Mouse (Mus musculus): Measurements from ENCODE around the gene Peak1. TPM values are rescaled to one million over a fixed set of nuclear protein-coding genes. Genes with fewer than 3 reads are reported as not detected.

The Peak1 gene
- polyA plus RNA-seq, 1 experiment from 2014 or later = 7.3 TPM

DNA sequence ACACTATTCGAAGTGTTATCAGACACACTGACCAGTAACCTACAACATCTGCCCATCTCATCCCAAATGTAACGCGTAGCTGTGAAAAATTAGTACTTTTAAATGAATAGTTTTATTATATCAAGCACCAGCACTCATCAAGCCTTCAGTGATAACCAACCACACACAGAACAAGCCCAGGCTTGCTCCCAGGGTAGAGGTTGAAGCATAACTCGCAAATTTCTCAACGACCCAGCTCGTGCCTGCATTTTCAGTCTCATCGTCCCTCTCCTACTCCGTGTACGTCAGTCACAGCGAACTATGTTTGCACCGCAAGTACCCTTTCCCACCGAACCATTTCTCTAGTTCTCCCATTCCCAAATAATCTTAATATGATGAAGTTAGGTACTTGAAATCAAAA lies 83.5 kb downstream of the Peak1 start:
- no peak overlapping the region for H3K4me3 ChIP-seq
- H3K27ac ChIP-seq (replicated peaks) = no peak overlapping the region
- DNase-seq (ENCODE audit: low spot score) = no peak
- H3K36me3 ChIP-seq (replicated peaks) = no peaks in the 10 kb centered on the region
- no peaks in the 10 kb centered on the region for H3K4me1 ChIP-seq
- no peaks in the 10 kb centered on the region for H3K27me3 ChIP-seq (replicated peaks; ENCODE audit: low read depth, poor library complexity, severe bottlenecking)
- 94% methylated on average over 12 of the region's 12 CpGs for WGBS
- H3K9me3 ChIP-seq = no peaks in the 10 kb centered on the region

DNA sequence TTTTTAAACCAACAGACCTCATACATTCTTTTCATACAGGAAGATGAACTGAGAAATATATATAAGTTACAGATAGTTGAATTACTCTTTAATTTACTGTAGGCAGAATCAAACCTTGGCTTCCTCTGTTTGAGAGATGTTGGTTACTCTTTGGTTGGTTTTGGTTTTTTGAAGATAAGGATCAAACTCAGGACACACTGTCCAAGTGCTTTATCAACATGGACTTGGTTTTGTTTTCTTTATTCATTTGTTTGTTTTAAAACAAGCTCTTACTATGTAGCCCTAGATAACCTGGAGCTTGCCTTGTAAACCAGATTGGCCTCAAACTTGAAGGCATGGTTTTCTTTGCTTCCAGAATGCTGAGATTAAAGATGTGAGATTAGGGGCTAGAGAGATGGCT lies 85.1 kb downstream of the Peak1 start:
- DNase-seq (ENCODE audit: low spot score) = no peak
- no peaks in the 10 kb centered on the region for H3K9me3 ChIP-seq
- H3K4me1 ChIP-seq = no peaks in the 10 kb centered on the region
- H3K36me3 ChIP-seq (replicated peaks) = no peaks in the 10 kb centered on the region
- H3K4me3 ChIP-seq = no peak overlapping the region
- no peaks in the 10 kb centered on the region for H3K27me3 ChIP-seq (replicated peaks; ENCODE audit: low read depth, poor library complexity, severe bottlenecking)
- H3K27ac ChIP-seq (replicated peaks) = no peak overlapping the region

DNA sequence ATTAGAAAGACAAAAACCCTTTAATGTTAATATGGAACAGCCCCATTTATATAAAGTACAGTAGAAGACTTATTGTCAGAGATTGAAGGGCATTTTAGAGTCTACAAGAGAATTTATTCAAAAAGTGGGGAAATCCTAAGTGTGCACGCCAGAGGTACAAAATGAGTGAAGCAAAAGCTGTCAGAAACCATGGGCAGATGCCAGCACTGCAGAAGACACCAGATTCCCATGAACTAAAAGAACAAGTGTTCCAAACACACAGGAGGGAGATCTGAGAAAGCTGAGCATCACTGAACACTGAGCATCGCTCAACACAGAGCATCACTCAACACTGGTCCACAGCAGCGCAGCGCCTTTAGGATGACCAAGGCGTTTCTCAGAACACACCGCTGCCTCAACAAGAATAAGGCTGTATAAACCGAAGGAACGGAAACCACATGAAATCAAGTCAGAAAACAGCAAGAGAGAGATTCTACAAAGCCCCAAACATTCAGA lies 91.3 kb downstream of the Peak1 start:
- Histone ChIP-seq H3K4me3 (no peak overlapping the region), H3K27me3 (replicated peaks; ENCODE audit: low read depth, poor library complexity, severe bottlenecking) (no peaks in the 10 kb centered on the region), H3K4me1 (peaks cover 11% of the 10 kb centered on the region), H3K27ac (replicated peaks) (no peak overlapping the region), H3K9me3 (no peaks in the 10 kb centered on the region), H3K36me3 (replicated peaks) (no peaks in the 10 kb centered on the region)
- WGBS = 95% methylated on average over 8 of the region's 8 CpGs
- DNase-seq (ENCODE audit: low spot score) = no peak

DNA sequence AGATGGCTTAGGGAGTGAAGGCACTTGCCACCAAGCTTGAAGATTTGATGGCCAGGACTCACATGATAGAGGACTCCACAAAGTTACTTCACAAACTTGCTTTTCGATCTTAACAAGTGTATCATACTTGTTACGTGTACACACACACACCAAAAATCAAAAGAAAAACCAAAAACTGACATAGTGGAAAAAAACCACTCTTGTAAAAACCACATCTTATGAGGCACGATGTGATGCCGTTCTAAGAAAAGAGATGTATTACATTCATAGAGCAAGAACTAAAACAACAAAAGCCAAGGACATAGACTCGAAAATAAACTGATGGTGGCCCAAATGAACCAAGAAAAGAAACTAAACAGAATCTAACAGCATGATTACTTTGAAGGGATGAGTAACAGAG lies 92.1 kb downstream of the Peak1 start:
- H3K4me3 ChIP-seq = no peak overlapping the region
- no peak overlapping the region for H3K27ac ChIP-seq (replicated peaks)
- no peak for DNase-seq (ENCODE audit: low spot score)
- H3K27me3 ChIP-seq (replicated peaks; ENCODE audit: low read depth, poor library complexity, severe bottlenecking) = no peaks in the 10 kb centered on the region
- no peaks in the 10 kb centered on the region for H3K36me3 ChIP-seq (replicated peaks)
- 90% methylated on average over 5 of the region's 5 CpGs for WGBS
- peaks cover 11% of the 10 kb centered on the region for H3K4me1 ChIP-seq
- H3K9me3 ChIP-seq = no peaks in the 10 kb centered on the region

DNA sequence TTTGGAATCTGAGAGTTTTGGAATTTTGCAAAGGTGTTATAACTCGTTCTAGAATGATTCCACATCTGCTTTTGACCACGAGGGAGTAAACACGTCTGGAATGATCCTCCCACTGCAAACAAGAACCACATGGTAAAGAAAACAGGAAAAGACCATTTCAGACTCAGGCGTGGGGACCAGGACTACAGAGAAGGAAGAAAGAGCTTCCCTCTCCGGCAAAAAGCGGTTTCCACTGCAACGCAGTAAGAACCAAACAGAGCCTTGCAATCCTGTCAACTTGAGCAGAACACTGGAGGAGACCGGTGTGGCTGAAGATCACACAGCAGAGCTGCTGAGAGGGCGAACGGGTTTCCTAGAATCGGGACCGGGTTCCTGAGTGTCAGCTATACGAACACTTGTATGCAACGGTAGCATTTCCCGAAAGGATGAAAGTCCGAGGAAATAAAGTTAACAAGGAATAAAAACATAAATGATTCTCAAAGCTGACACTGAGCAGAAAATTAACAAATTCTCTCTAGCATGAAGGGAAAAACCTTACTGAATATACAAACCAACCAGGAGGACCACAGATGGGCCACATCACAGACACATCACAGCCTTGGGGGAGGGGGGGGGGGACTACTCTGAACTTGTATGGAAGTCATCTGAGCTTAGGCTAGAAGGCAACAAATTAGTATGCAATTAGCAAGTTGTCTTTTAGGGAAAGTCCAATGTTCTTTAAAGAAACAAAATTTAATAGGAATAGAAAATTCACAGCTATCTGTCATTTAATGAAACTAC lies 93.1 kb downstream of the Peak1 start:
- Histone ChIP-seq H3K36me3 (replicated peaks) (no peaks in the 10 kb centered on the region), H3K27me3 (replicated peaks; ENCODE audit: low read depth, poor library complexity, severe bottlenecking) (no peaks in the 10 kb centered on the region), H3K4me3 (peak overlapping the region; percentile 35; the same call in 1 of the 2 replicates), H3K4me1 (peaks cover 11% of the 10 kb centered on the region), H3K27ac (replicated peaks) (peak overlapping the region; percentile 67; the same call in 1 of the 2 replicates), H3K9me3 (no peaks in the 10 kb centered on the region)
- WGBS = 55% methylated on average over 16 of the region's 16 CpGs
- DNase-seq (ENCODE audit: low spot score) = peak; percentile 34

DNA sequence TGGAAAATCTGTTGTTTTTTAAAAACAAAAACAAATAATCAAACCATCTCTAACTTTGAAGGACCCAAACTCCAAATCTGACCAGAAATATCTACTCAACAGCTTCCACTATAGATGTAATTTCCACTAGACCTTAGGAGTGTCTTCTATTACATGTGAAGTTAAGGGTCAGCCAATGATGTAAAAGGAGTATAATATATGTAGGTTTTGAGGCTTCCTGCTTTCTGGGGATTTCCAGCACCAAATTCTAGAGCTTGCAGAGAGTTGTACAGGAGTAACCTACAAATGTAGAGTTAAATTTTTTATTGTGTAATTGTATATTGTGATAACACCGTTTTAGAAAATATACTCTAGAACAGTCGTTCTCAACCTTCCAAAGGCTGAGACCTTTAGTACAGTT lies 96.6 kb downstream of the Peak1 start:
- Histone ChIP-seq H3K4me3 (no peak overlapping the region), H3K36me3 (replicated peaks) (no peaks in the 10 kb centered on the region), H3K9me3 (peaks cover 3% of the 10 kb centered on the region), H3K27me3 (replicated peaks; ENCODE audit: low read depth, poor library complexity, severe bottlenecking) (no peaks in the 10 kb centered on the region), H3K4me1 (peaks cover 11% of the 10 kb centered on the region), H3K27ac (replicated peaks) (no peak overlapping the region)
- 90% methylated on average over 2 of the region's 2 CpGs for WGBS
- DNase-seq (ENCODE audit: low spot score) = no peak

DNA sequence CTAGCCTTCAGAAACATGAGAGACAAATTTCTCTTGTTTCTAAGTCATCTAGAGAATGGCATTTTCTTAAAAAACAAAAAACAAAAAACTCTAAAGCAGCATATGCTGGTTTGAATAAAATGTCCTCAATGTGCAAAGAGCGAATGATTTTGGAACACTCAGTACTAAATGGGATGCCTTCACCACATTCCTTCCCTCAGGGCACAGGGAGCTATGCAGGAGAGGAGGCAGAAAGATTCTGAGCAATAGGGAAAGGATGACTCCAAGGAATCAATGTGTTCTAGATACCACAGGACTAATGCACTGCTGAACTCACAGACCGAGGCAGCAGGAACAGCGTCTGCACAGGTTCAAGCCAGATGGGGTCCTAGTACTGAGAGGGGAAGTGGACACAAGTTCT lies 103.5 kb downstream of the Peak1 start:
- Histone ChIP-seq H3K4me3 (no peak overlapping the region), H3K36me3 (replicated peaks) (no peaks in the 10 kb centered on the region), H3K4me1 (no peaks in the 10 kb centered on the region), H3K9me3 (peaks cover 3% of the 10 kb centered on the region), H3K27me3 (replicated peaks; ENCODE audit: low read depth, poor library complexity, severe bottlenecking) (no peaks in the 10 kb centered on the region), H3K27ac (replicated peaks) (no peak overlapping the region)
- DNase-seq (ENCODE audit: low spot score) = no peak
- WGBS = 84% methylated on average over 3 of the region's 3 CpGs

DNA sequence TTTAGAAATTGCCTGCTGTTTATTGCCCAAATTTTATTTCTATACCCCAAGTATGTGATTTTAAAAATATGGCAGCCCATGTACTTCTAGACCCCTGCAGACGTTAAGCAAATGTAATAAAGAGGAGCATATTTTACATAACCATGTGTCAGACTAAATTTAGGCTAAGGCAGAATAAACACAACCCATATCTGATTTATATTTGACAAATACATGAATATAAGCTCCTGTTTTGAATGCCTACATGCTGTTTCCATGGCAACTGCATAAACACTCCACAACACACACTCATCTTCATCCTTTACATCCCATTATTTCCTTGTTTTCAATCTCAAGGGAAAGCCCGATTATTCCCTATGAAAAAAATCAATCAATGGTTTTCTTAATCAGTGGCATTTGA lies 108.8 kb downstream of the Peak1 start:
- no peak for DNase-seq (ENCODE audit: low spot score)
- H3K27me3 ChIP-seq (replicated peaks; ENCODE audit: low read depth, poor library complexity, severe bottlenecking) = no peaks in the 10 kb centered on the region
- no peaks in the 10 kb centered on the region for H3K4me1 ChIP-seq
- H3K9me3 ChIP-seq = no peaks in the 10 kb centered on the region
- H3K27ac ChIP-seq (replicated peaks) = no peak overlapping the region
- 80% methylated on average over 2 of the region's 2 CpGs for WGBS
- no peaks in the 10 kb centered on the region for H3K36me3 ChIP-seq (replicated peaks)
- H3K4me3 ChIP-seq = no peak overlapping the region

DNA sequence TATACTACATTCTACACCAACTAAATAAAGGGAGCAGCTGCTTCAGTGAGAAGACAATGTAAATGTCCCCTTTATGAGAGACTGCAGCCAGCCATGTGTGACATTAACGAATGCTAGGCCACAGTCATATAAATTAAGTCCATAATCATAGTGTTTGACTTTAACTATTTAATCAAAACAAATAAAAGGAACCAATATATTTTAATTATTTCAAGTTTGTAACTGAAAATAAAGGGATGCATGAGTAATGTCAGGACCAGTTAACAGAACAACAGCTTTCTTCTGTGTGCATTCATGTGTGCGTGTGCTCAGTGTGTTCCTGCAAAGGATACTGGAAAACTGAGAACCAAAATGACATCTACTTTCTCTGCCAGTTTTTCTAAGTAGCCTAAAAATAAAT lies 113.3 kb downstream of the Peak1 start:
- Histone ChIP-seq H3K9me3 (no peaks in the 10 kb centered on the region), H3K4me3 (no peak overlapping the region), H3K36me3 (replicated peaks) (no peaks in the 10 kb centered on the region), H3K27ac (replicated peaks) (no peak overlapping the region), H3K27me3 (replicated peaks; ENCODE audit: low read depth, poor library complexity, severe bottlenecking) (no peaks in the 10 kb centered on the region), H3K4me1 (peaks cover 10% of the 10 kb centered on the region)
- 77% methylated on average over 2 of the region's 2 CpGs for WGBS
- DNase-seq (ENCODE audit: low spot score) = no peak

DNA sequence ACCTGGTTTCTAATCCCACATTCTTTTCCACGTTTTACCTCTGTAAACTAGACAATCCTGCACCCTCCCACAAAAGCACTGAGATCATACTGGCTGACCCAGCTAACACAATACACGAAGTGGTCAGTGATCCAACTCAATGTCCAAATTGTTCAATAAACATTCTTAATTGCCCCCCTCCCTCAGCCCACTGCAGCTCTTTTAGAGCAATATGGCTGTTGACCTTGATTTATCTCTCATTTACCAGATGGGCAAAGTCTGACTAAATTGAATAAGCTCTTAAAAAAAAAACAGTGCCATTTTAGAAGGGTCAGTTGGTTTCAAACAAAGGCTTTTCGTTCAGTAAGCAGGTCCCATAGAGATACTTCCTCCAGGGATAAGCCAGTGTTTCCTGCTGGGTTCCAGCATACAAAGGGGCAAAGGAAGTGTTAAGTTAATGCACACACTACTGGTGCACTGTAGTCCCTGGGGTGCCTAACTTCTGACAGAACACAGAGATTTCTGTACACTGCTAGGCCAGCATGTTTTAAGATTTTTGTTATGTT lies 114.9 kb downstream of the Peak1 start:
- no peak overlapping the region for H3K4me3 ChIP-seq
- WGBS = 31% methylated on average over 3 of the region's 3 CpGs
- H3K4me1 ChIP-seq = peaks cover 10% of the 10 kb centered on the region
- H3K9me3 ChIP-seq = no peaks in the 10 kb centered on the region
- no peak overlapping the region; the same call in 1 of the 2 replicates for H3K27ac ChIP-seq (replicated peaks)
- DNase-seq (ENCODE audit: low spot score) = no peak
- H3K27me3 ChIP-seq (replicated peaks; ENCODE audit: low read depth, poor library complexity, severe bottlenecking) = no peaks in the 10 kb centered on the region
- no peaks in the 10 kb centered on the region for H3K36me3 ChIP-seq (replicated peaks)

DNA sequence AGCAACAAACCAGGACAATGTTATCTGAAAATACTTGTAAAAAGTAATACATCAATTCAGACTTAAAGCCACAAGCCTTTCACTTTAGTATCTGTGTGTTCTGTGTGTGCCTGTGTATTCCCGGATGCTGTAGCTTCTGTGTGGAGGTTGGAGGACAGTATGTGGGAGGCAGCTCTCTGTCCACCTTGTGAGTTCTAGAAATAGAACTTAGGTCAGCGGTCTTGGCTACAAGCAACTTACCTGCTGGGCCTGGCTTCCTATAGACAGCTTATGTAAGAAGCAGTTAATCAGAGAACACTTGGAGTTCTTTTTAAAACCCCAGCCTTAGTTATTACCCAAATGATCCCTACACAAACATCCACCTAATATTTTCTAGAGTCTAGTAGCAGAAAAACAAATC lies 127.8 kb downstream of the Peak1 start:
- Histone ChIP-seq H3K27ac (replicated peaks) (no peak overlapping the region), H3K27me3 (replicated peaks; ENCODE audit: low read depth, poor library complexity, severe bottlenecking) (no peaks in the 10 kb centered on the region), H3K36me3 (replicated peaks) (no peaks in the 10 kb centered on the region), H3K4me1 (peaks cover 3% of the 10 kb centered on the region; the same call in 1 of the 2 replicates), H3K4me3 (no peak overlapping the region), H3K9me3 (no peaks in the 10 kb centered on the region)
- no peak for DNase-seq (ENCODE audit: low spot score)
- WGBS = 92% methylated on average over 2 of the region's 2 CpGs

DNA sequence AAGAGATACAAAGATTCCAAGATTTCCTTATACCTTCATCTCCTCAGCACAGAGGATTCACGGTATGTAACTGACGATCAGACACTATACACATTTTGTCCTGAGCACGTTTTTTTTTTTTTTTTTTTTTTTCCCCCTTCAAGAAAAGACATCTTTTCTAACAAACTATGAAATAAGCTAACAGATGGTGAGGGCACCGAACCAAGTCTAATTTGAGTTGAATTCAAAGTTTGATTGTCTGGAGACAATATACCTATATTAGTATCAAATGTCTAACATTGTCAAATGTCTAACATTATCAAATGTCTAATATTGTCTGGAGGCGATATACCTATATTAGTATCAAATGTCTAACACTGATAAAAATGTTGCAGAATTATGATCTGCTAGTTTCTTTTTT lies 135.4 kb downstream of the Peak1 start:
- WGBS = 85% methylated on average over 5 of the region's 5 CpGs
- Histone ChIP-seq H3K36me3 (replicated peaks) (peaks cover under 1% of the 10 kb centered on the region; the same call in 1 of the 2 replicates), H3K9me3 (no peaks in the 10 kb centered on the region), H3K27me3 (replicated peaks; ENCODE audit: low read depth, poor library complexity, severe bottlenecking) (no peaks in the 10 kb centered on the region), H3K4me1 (peaks cover 4% of the 10 kb centered on the region; the same call in 1 of the 2 replicates), H3K27ac (replicated peaks) (no peak overlapping the region), H3K4me3 (no peak overlapping the region)
- DNase-seq (ENCODE audit: low spot score) = no peak

DNA sequence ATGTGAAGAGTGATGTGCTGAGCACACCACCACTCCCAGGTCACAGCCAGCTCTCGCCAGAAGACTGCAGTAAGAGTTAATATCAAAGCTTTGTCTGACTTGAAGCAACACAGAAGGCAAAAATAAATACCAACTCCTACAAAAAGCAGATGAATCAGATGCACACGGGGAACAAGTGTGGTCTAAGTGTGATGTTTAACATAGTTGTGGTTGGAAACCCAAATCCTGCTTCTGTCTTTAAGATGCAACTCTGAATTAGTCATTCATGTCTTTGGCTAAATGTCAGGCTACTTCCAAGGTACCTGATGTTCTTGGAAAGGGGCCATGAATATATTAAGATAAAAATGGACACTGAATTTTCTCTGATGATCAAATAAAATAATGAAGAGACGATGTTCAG lies 144.3 kb downstream of the Peak1 start:
- DNase-seq (ENCODE audit: low spot score) = no peak
- Histone ChIP-seq H3K9me3 (no peaks in the 10 kb centered on the region), H3K27ac (replicated peaks) (no peak overlapping the region), H3K36me3 (replicated peaks) (peaks cover 3% of the 10 kb centered on the region; the same call in 1 of the 2 replicates), H3K27me3 (replicated peaks; ENCODE audit: low read depth, poor library complexity, severe bottlenecking) (no peaks in the 10 kb centered on the region), H3K4me3 (no peak overlapping the region), H3K4me1 (no peaks in the 10 kb centered on the region)
- WGBS = 93% methylated on average over 3 of the region's 3 CpGs
